Comparison of ENCODE assay signal across 10 mouse cellular contexts in the genomic region with DNA sequence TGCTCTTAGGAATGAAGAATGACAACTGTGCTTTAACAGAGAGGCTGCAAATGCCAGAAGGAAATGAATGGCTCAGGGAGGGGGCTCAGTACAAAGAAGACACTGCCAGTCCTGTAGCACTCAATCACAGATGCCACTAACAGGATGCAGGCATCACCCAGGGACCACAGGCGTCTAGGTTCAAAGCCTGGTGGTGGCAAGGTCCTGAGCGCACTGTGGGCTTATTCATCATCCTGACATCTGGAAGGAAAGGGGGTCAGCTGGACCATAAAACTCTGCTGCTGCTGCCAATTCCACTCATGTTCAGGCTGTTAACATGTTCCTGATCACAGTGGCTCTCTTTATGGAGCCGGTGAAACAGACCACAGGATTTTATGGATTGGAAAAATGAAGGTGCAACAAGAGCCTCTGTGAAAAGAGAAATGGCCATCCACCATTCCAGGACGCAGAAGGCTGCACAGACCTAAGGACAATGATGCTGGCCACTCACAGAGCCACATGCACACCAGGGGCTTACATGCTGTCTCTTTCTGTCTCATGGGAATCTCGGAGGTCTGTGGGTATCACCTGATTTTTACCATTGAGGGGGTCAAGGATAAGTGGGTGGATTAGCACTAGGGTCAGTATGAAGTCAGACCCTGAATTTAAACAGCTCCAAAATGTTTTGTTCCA.
A peak's percentile ranks its signal among the peaks of the same experiment; 100 is the strongest.
DNase-seq lines count a peak whose midpoint lies in the region; ATAC-seq and TF ChIP-seq lines count a peak whose summit lies in the region.
"Had no signal": no experiment of that assay in that cellular context is flagged by ENCODE, and none has a peak within 500 bp of the region (broad histone marks: within the 10 kb centered on the region; RNA-seq: fewer than 3 reads in every experiment).

No protein-coding gene starts in this region.

- 36% methylated on average over 5 of the region's 5 CpGs for WGBS in hindbrain, embryonic 14.5 days
- WGBS in limb, embryonic 13.5 days: 12% methylated on average over 5 of the region's 5 CpGs

- H3K36me3 ChIP-seq in hindbrain, embryonic 14.5 days (replicated peaks; ENCODE audit: control insufficient read depth, insufficient read depth): no peaks in the 10 kb centered on the region
- H3K36me3 ChIP-seq in limb, embryonic 13.5 days: no peaks in the 10 kb centered on the region

- no peak for TF ChIP-seq POLR2A in brain, embryonic 14.5 days (IDR thresholded peaks at IDR 0.05; ENCODE audit: borderline replicate concordance, extremely low read depth, insufficient read depth, insufficient read length, poor library complexity, severe bottlenecking)

- no peak overlapping the region for H3K9ac ChIP-seq in hindbrain, embryonic 14.5 days
- no peak overlapping the region for H3K9ac ChIP-seq in limb, embryonic 13.5 days

- peaks cover 6% of the 10 kb centered on the region; the same call in 1 of the 2 replicates for H3K4me1 ChIP-seq in hindbrain, embryonic 14.5 days (replicated peaks; ENCODE audit: control insufficient read depth, insufficient read depth, low read length)
- peaks cover 33% of the 10 kb centered on the region for H3K4me1 ChIP-seq in limb, embryonic 13.5 days

- peak; percentile 82 for ATAC-seq in hindbrain, embryonic 14.5 days (ENCODE audit: low FRiP score)
- ATAC-seq in limb, embryonic 13.5 days (ENCODE audit: low FRiP score, low read depth): peak; percentile 79

- H3K9me3 ChIP-seq in hindbrain, embryonic 14.5 days (ENCODE audit: control insufficient read depth, low read length): no peaks in the 10 kb centered on the region
- H3K9me3 ChIP-seq in limb, embryonic 13.5 days: 0 out of 2 replicates have a peak, but pooled peaks cover 2% of the 10 kb centered on the region

- peak; percentile 31 for DNase-seq in adrenal gland, adult 8-10 months
- DNase-seq in adrenal gland, adult 18-20 months (ENCODE audit: low spot score in 2 of 2): no peak
- peak; percentile 43 for DNase-seq in brain, embryonic 14.5 days (ENCODE audit: low read depth)
- no peak for DNase-seq in hindbrain, embryonic 14.5 days (ENCODE audit: low spot score)
- DNase-seq in right cerebral cortex, postnatal 14 days: no peak
- DNase-seq in heart, adult 8-10 months (ENCODE audit: low spot score): no peak
- DNase-seq in gastrocnemius, postnatal 10 days: no peak
- DNase-seq: cerebellum, adult 2 months; gastrocnemius, postnatal 36 days had no signal

- no peak for TF ChIP-seq CTCF in brain, embryonic 14.5 days (IDR thresholded peaks at IDR 0.05; ENCODE audit: borderline replicate concordance, extremely low read depth, insufficient read depth, insufficient read length)

- H3K4me2 ChIP-seq in hindbrain, embryonic 14.5 days (replicated peaks): no peak overlapping the region
- no peak overlapping the region for H3K4me2 ChIP-seq in limb, embryonic 13.5 days (replicated peaks)

- no peaks in the 10 kb centered on the region for H3K27me3 ChIP-seq in hindbrain, embryonic 14.5 days (ENCODE audit: control insufficient read depth, insufficient read depth, low read length)
- peaks cover 88% of the 10 kb centered on the region for H3K27me3 ChIP-seq in limb, embryonic 13.5 days

- no peak overlapping the region for H3K27ac ChIP-seq in hindbrain, embryonic 14.5 days
- no peak overlapping the region for H3K27ac ChIP-seq in limb, embryonic 13.5 days

- H3K4me3 ChIP-seq in hindbrain, embryonic 14.5 days (replicated peaks; ENCODE audit: low read length): no peak overlapping the region
- no peak overlapping the region for H3K4me3 ChIP-seq in limb, embryonic 13.5 days

Comparison
In these comparisons a context has a peak if more than half of its experiments do, and no peak if none do; other contexts are left out.
1. DNase-seq: peak in adrenal gland, adult 8-10 months (single experiment) and brain, embryonic 14.5 days (single experiment); none in adrenal gland, adult 18-20 months (0 of 2), hindbrain, embryonic 14.5 days (single experiment), right cerebral cortex, postnatal 14 days (single experiment), heart, adult 8-10 months (single experiment) and gastrocnemius, postnatal 10 days (single experiment).